Mouse (Mus musculus): Measurements from ENCODE around the gene Akap9. TPM values are rescaled to one million over a fixed set of nuclear protein-coding genes. Genes with fewer than 3 reads are reported as not detected.
"Not testable (repeated sequence)": the region's sequence is repeated elsewhere in the genome, so short reads cannot be mapped to it uniquely, and the experiment has no call there.

The Akap9 gene
- polyA plus RNA-seq, 1 experiment from 2014 or later = 106 TPM

- H3K9me3 ChIP-seq (ENCODE audit: control insufficient read depth, low read length) = no peaks in the 10 kb centered on the region
- no peak overlapping the region for H3K9ac ChIP-seq (ENCODE audit: low read depth, low read length)
- H3K27ac ChIP-seq (ENCODE audit: low read depth, low read length) = no peak overlapping the region; the same call in 1 of the 2 replicates
- peak overlapping the region; percentile 22 for H3K4me2 ChIP-seq (replicated peaks; ENCODE audit: low read depth, low read length)
- peaks cover 4% of the 10 kb centered on the region; the same call in 1 of the 2 replicates for H3K4me1 ChIP-seq (ENCODE audit: control insufficient read depth, insufficient read depth, low read length)
- ATAC-seq (ENCODE audit: low FRiP score, low TSS enrichment) = peak; percentile 47; the same call in 1 of the 2 replicates
- no peaks in the 10 kb centered on the region for H3K27me3 ChIP-seq (ENCODE audit: control insufficient read depth, insufficient read depth, low read length)
- H3K4me3 ChIP-seq (ENCODE audit: low read length) = no peak overlapping the region
- peaks cover 7% of the 10 kb centered on the region; the same call in 1 of the 2 replicates for H3K36me3 ChIP-seq (ENCODE audit: control insufficient read depth, insufficient read depth, low read length)
- WGBS = 27% methylated on average over 13 of the region's 13 CpGs
These were observed 95.3 kb downstream of the Akap9 start for GRCm38 (mm10) chr5:4023186-4023585.

- no peak overlapping the region for H3K4me3 ChIP-seq (ENCODE audit: low read length)
- WGBS = 41% methylated on average over 16 of the region's 16 CpGs
- no peaks in the 10 kb centered on the region for H3K27me3 ChIP-seq (ENCODE audit: control insufficient read depth, insufficient read depth, low read length)
- H3K9me3 ChIP-seq (ENCODE audit: control insufficient read depth, low read length) = no peaks in the 10 kb centered on the region
- peaks cover 4% of the 10 kb centered on the region; the same call in 1 of the 2 replicates for H3K4me1 ChIP-seq (ENCODE audit: control insufficient read depth, insufficient read depth, low read length)
- peak overlapping the region; percentile 0; the same call in 1 of the 2 replicates for H3K27ac ChIP-seq (ENCODE audit: low read depth, low read length)
- H3K36me3 ChIP-seq (ENCODE audit: control insufficient read depth, insufficient read depth, low read length) = peaks cover 10% of the 10 kb centered on the region; the same call in 1 of the 2 replicates
- no peak overlapping the region; the same call in 1 of the 2 replicates for H3K4me2 ChIP-seq (replicated peaks; ENCODE audit: low read depth, low read length)
- H3K9ac ChIP-seq (ENCODE audit: low read depth, low read length) = no peak overlapping the region
- peak; percentile 78 for ATAC-seq (ENCODE audit: low FRiP score, low TSS enrichment)
These were observed 96.2 kb downstream of the Akap9 start for GRCm38 (mm10) chr5:4023742-4024681.

- Histone ChIP-seq H3K9me3 (ENCODE audit: control insufficient read depth, low read length) (no peaks in the 10 kb centered on the region), H3K4me3 (ENCODE audit: low read length) (no peak overlapping the region)
- ATAC-seq (ENCODE audit: low FRiP score, low TSS enrichment) = no peak
These were observed 96.9 kb downstream of the Akap9 start for GRCm38 (mm10) chr5:4024727-4025126.

GRCm38 (mm10) chr5:4026336-4026735 is 98.5 kb downstream of the Akap9 start:
- not testable (repeated sequence) for H3K4me1 ChIP-seq (ENCODE audit: control insufficient read depth, insufficient read depth, low read length); H3K27me3 ChIP-seq (ENCODE audit: control insufficient read depth, insufficient read depth, low read length)
- 96% methylated on average over 1 of the region's 1 CpGs for WGBS

More at GRCm38 (mm10) chr5:4024727-4025126, 96.9 kb downstream of the Akap9 start:
- Histone ChIP-seq H3K27ac (ENCODE audit: low read depth, low read length) (no peak overlapping the region), H3K36me3 (ENCODE audit: control insufficient read depth, insufficient read depth, low read length) (peaks cover 6% of the 10 kb centered on the region; the same call in 1 of the 2 replicates), H3K27me3 (ENCODE audit: control insufficient read depth, insufficient read depth, low read length) (no peaks in the 10 kb centered on the region), H3K4me1 (ENCODE audit: control insufficient read depth, insufficient read depth, low read length) (peaks cover 4% of the 10 kb centered on the region; the same call in 1 of the 2 replicates), H3K9ac (ENCODE audit: low read depth, low read length) (no peak overlapping the region), H3K4me2 (replicated peaks; ENCODE audit: low read depth, low read length) (no peak overlapping the region)
- WGBS = 33% methylated on average over 4 of the region's 4 CpGs

GRCm38 (mm10) chr5:4028486-4029173 is 100.8 kb downstream of the Akap9 start:
- H3K9me3 ChIP-seq (ENCODE audit: control insufficient read depth, low read length) = no peaks in the 10 kb centered on the region
- ATAC-seq (ENCODE audit: low FRiP score, low TSS enrichment) = no peak
- H3K4me2 ChIP-seq (replicated peaks; ENCODE audit: low read depth, low read length) = no peak overlapping the region
- H3K4me3 ChIP-seq (ENCODE audit: low read length) = no peak overlapping the region
- peaks cover 14% of the 10 kb centered on the region; the same call in 1 of the 2 replicates for H3K36me3 ChIP-seq (ENCODE audit: control insufficient read depth, insufficient read depth, low read length)
- no peaks in the 10 kb centered on the region for H3K27me3 ChIP-seq (ENCODE audit: control insufficient read depth, insufficient read depth, low read length)
- H3K9ac ChIP-seq (ENCODE audit: low read depth, low read length) = no peak overlapping the region
- no peak overlapping the region for H3K27ac ChIP-seq (ENCODE audit: low read depth, low read length)
- H3K4me1 ChIP-seq (ENCODE audit: control insufficient read depth, insufficient read depth, low read length) = no peaks in the 10 kb centered on the region
- WGBS = 90% methylated on average over 6 of the region's 6 CpGs

More at GRCm38 (mm10) chr5:4026336-4026735, 98.5 kb downstream of the Akap9 start:
- not testable (repeated sequence) for H3K27ac ChIP-seq (ENCODE audit: low read depth, low read length); H3K4me2 ChIP-seq (replicated peaks; ENCODE audit: low read depth, low read length); H3K9me3 ChIP-seq (ENCODE audit: control insufficient read depth, low read length); H3K4me3 ChIP-seq (ENCODE audit: low read length); H3K9ac ChIP-seq (ENCODE audit: low read depth, low read length); ATAC-seq (ENCODE audit: low FRiP score, low TSS enrichment)
- H3K36me3 ChIP-seq (ENCODE audit: control insufficient read depth, insufficient read depth, low read length) = peaks cover 11% of the 10 kb centered on the region; the same call in 1 of the 2 replicates

GRCm38 (mm10) chr5:4031846-4032245 is 104.0 kb downstream of the Akap9 start:
- 73% methylated on average over 4 of the region's 4 CpGs for WGBS
- Histone ChIP-seq H3K4me3 (ENCODE audit: low read length) (no peak overlapping the region), H3K9me3 (ENCODE audit: control insufficient read depth, low read length) (no peaks in the 10 kb centered on the region), H3K36me3 (ENCODE audit: control insufficient read depth, insufficient read depth, low read length) (peaks cover 35% of the 10 kb centered on the region), H3K27ac (ENCODE audit: low read depth, low read length) (no peak overlapping the region), H3K9ac (ENCODE audit: low read depth, low read length) (no peak overlapping the region), H3K4me2 (replicated peaks; ENCODE audit: low read depth, low read length) (no peak overlapping the region), H3K4me1 (ENCODE audit: control insufficient read depth, insufficient read depth, low read length) (no peaks in the 10 kb centered on the region), H3K27me3 (ENCODE audit: control insufficient read depth, insufficient read depth, low read length) (no peaks in the 10 kb centered on the region)
- ATAC-seq (ENCODE audit: low FRiP score, low TSS enrichment) = no peak

GRCm38 (mm10) chr5:4036686-4037085 is 108.8 kb downstream of the Akap9 start:
- H3K4me3 ChIP-seq (ENCODE audit: low read length) = no peak overlapping the region
- no peak overlapping the region for H3K4me2 ChIP-seq (replicated peaks; ENCODE audit: low read depth, low read length)
- no peak overlapping the region for H3K27ac ChIP-seq (ENCODE audit: low read depth, low read length)
- 95% methylated on average over 9 of the region's 9 CpGs for WGBS
- no peak for ATAC-seq (ENCODE audit: low FRiP score, low TSS enrichment)
- no peaks in the 10 kb centered on the region for H3K4me1 ChIP-seq (ENCODE audit: control insufficient read depth, insufficient read depth, low read length)
- no peaks in the 10 kb centered on the region for H3K9me3 ChIP-seq (ENCODE audit: control insufficient read depth, low read length)
- peaks cover 50% of the 10 kb centered on the region for H3K36me3 ChIP-seq (ENCODE audit: control insufficient read depth, insufficient read depth, low read length)
- H3K9ac ChIP-seq (ENCODE audit: low read depth, low read length) = no peak overlapping the region
- H3K27me3 ChIP-seq (ENCODE audit: control insufficient read depth, insufficient read depth, low read length) = no peaks in the 10 kb centered on the region

- H3K9me3 ChIP-seq (ENCODE audit: control insufficient read depth, low read length) = no peaks in the 10 kb centered on the region
- no peak overlapping the region for H3K4me2 ChIP-seq (replicated peaks; ENCODE audit: low read depth, low read length)
- no peak for ATAC-seq (ENCODE audit: low FRiP score, low TSS enrichment)
- no peaks in the 10 kb centered on the region for H3K27me3 ChIP-seq (ENCODE audit: control insufficient read depth, insufficient read depth, low read length)
- peaks cover 54% of the 10 kb centered on the region for H3K36me3 ChIP-seq (ENCODE audit: control insufficient read depth, insufficient read depth, low read length)
- no peak overlapping the region for H3K4me3 ChIP-seq (ENCODE audit: low read length)
- no peak overlapping the region for H3K9ac ChIP-seq (ENCODE audit: low read depth, low read length)
- 65% methylated on average over 8 of the region's 8 CpGs for WGBS
- no peak overlapping the region for H3K27ac ChIP-seq (ENCODE audit: low read depth, low read length)
- no peaks in the 10 kb centered on the region for H3K4me1 ChIP-seq (ENCODE audit: control insufficient read depth, insufficient read depth, low read length)
These were observed 111.5 kb downstream of the Akap9 start for GRCm38 (mm10) chr5:4039351-4039750.
